ENCODE assay signal across 8 mouse cellular contexts in genomic region chr5:124350350-124350749, GRCm38 (mm10). TPM values are rescaled to one million over a fixed set of nuclear protein-coding genes. Genes with fewer than 3 reads are reported as not detected.
A peak's percentile ranks its signal among the peaks of the same experiment; 100 is the strongest.
DNase-seq lines count a peak whose midpoint lies in the region; ATAC-seq and TF ChIP-seq lines count a peak whose summit lies in the region.

No protein-coding gene starts in this region.

- H3K27me3 ChIP-seq in cerebellum, adult 2 months (ENCODE audit: control insufficient read depth, insufficient read depth, low read length): no peaks in the 10 kb centered on the region
- no peaks in the 10 kb centered on the region for H3K27me3 ChIP-seq in limb, embryonic 14.5 days (ENCODE audit: control insufficient read depth, insufficient read depth, low read length)
- H3K27me3 ChIP-seq in stomach, postnatal 0 days (ENCODE audit: control insufficient read depth, insufficient read depth, low read length): no peaks in the 10 kb centered on the region

- no peak for ATAC-seq in limb, embryonic 14.5 days (ENCODE audit: low FRiP score, low read depth)
- ATAC-seq in stomach, postnatal 0 days (ENCODE audit: low FRiP score, low TSS enrichment): no peak
- ATAC-seq in granulocyte monocyte progenitor cell, adult 5-6 weeks (replicated peaks; ENCODE audit: poor library complexity, severe bottlenecking): no peak

- H3K4me2 ChIP-seq in limb, embryonic 14.5 days (replicated peaks; ENCODE audit: low read depth, low read length, severe bottlenecking): peak overlapping the region; percentile 93; the same call in 1 of the 2 replicates
- H3K4me2 ChIP-seq in stomach, postnatal 0 days (replicated peaks; ENCODE audit: low read depth): no peak overlapping the region

- TF ChIP-seq CTCF in cerebellum, adult 2 months (IDR thresholded peaks at IDR 0.05; ENCODE audit: borderline replicate concordance, insufficient read depth, low read depth, low read length): no peak
- no peak for TF ChIP-seq CTCF in stomach, postnatal 0 days (IDR thresholded peaks at IDR 0.05; ENCODE audit: low read depth)

- H3K9me3 ChIP-seq in limb, embryonic 14.5 days (ENCODE audit: control insufficient read depth, low read length): no peaks in the 10 kb centered on the region
- no peaks in the 10 kb centered on the region for H3K9me3 ChIP-seq in stomach, postnatal 0 days (ENCODE audit: control insufficient read depth, low read length)

- peaks cover 33% of the 10 kb centered on the region for H3K36me3 ChIP-seq in limb, embryonic 14.5 days (ENCODE audit: control insufficient read depth, insufficient read depth, low read length)
- peaks cover 17% of the 10 kb centered on the region for H3K36me3 ChIP-seq in stomach, postnatal 0 days (ENCODE audit: control insufficient read depth, insufficient read depth, low read length)

- no peak for TF ChIP-seq EP300 in stomach, postnatal 0 days (optimal IDR thresholded peaks at IDR 0.05)

- peak in 1 of 2 experiments; percentile 26 for DNase-seq in cerebellum, adult 2 months
- DNase-seq in cerebellum, adult 18-20 months: no peak
- peak; percentile 16 for DNase-seq in retina, postnatal 1 day
- DNase-seq in retina, embryonic 14.5 days (ENCODE audit: low spot score): no peak
- no peak for DNase-seq in limb, embryonic 14.5 days (ENCODE audit: low spot score)
- DNase-seq in stomach, postnatal 0 days (ENCODE audit: low spot score): no peak
- no peak for DNase-seq in natural killer cell, adult 2 months (ENCODE audit: low spot score in 2 of 2)

- peak overlapping the region; percentile 86 for H3K27ac ChIP-seq in cerebellum, adult 2 months (ENCODE audit: insufficient read depth, low read length)
- H3K27ac ChIP-seq in limb, embryonic 14.5 days (replicated peaks; ENCODE audit: low read depth, low read length): peak overlapping the region; percentile 98; the same call in 1 of the 2 replicates
- H3K27ac ChIP-seq in stomach, postnatal 0 days (replicated peaks): peak overlapping the region; percentile 98

- peaks cover 20% of the 10 kb centered on the region for H3K4me1 ChIP-seq in cerebellum, adult 2 months (ENCODE audit: control insufficient read depth, insufficient read depth, low read length)
- H3K4me1 ChIP-seq in limb, embryonic 14.5 days (ENCODE audit: control insufficient read depth, insufficient read depth, low read length): peaks cover 18% of the 10 kb centered on the region
- H3K4me1 ChIP-seq in stomach, postnatal 0 days (replicated peaks; ENCODE audit: control insufficient read depth, insufficient read depth): peaks cover 10% of the 10 kb centered on the region

- H3K9ac ChIP-seq in limb, embryonic 14.5 days (ENCODE audit: low read depth, low read length, severe bottlenecking): no peak overlapping the region
- H3K9ac ChIP-seq in stomach, postnatal 0 days (ENCODE audit: low read length): no peak overlapping the region

- 77% methylated on average over 2 of the region's 2 CpGs for WGBS in cerebellum, adult 2 months
- 75% methylated on average over 2 of the region's 2 CpGs for WGBS in limb, embryonic 14.5 days
- WGBS in stomach, postnatal 0 days: 76% methylated on average over 2 of the region's 2 CpGs

- TF ChIP-seq POLR2A in cerebellum, adult 2 months (IDR thresholded peaks at IDR 0.05; ENCODE audit: borderline replicate concordance, insufficient read depth, low read length): no peak
- no peak for TF ChIP-seq POLR2A in limb, embryonic 14.5 days (IDR thresholded peaks at IDR 0.05; ENCODE audit: borderline replicate concordance, extremely low read depth, insufficient read depth, insufficient read length)

- H3K4me3 ChIP-seq in cerebellum, adult 2 months (replicated peaks; ENCODE audit: insufficient read depth, low read depth, low read length): no peak overlapping the region
- no peak overlapping the region for H3K4me3 ChIP-seq in limb, embryonic 14.5 days (replicated peaks; ENCODE audit: low read length)
- no peak overlapping the region for H3K4me3 ChIP-seq in stomach, postnatal 0 days (ENCODE audit: low read depth, low read length)

RNA-seq across cellular contexts. Expression of gene Cdk2ap1, which starts 12.5 kb away (rescaled TPM):
- 267 and 279 TPM in 2 replicates for polyA plus RNA-seq in cerebellum, adult 2 months (2012; rRNA removed)
- 379 and 405 TPM in 2 replicates for polyA plus RNA-seq in limb, embryonic 14.5 days (2012; rRNA removed)
- polyA plus RNA-seq in limb, embryonic 14.5 days (2014; fragmentation: Nextera tagmentation; extraction: Ambion mirVana): 122 and 234 TPM in 2 replicates
- polyA plus RNA-seq in stomach, postnatal 0 days (2015; fragmentation: Nextera tagmentation; extraction: Ambion mirVana): 57.6 and 81.6 TPM in 2 replicates
- total RNA-seq in granulocyte monocyte progenitor cell, adult 5-6 weeks (2014; fragmentation: Nextera tagmentation): 268 and 302 TPM in 2 replicates
- 157 and 185 TPM in 2 replicates for total RNA-seq in granulocyte monocyte progenitor cell, adult 5-6 weeks (2017)

RNA-seq across cellular contexts. Expression of gene 2810006K23Rik, which starts 22.5 kb away (rescaled TPM):
- polyA plus RNA-seq in cerebellum, adult 2 months (2012; rRNA removed): 10.5 and 12.0 TPM in 2 replicates
- polyA plus RNA-seq in limb, embryonic 14.5 days (2012; rRNA removed): 11.8 and 12.3 TPM in 2 replicates
- polyA plus RNA-seq in limb, embryonic 14.5 days (2014; fragmentation: Nextera tagmentation; extraction: Ambion mirVana): 9.7 and 10.4 TPM in 2 replicates
- polyA plus RNA-seq in stomach, postnatal 0 days (2015; fragmentation: Nextera tagmentation; extraction: Ambion mirVana): 6.4 and 6.9 TPM in 2 replicates
- total RNA-seq in granulocyte monocyte progenitor cell, adult 5-6 weeks (2014; fragmentation: Nextera tagmentation): 11.3 and 15.5 TPM in 2 replicates
- total RNA-seq in granulocyte monocyte progenitor cell, adult 5-6 weeks (2017): 16.8 and 21.7 TPM in 2 replicates

RNA-seq across cellular contexts. Expression of gene Mphosph9, which starts 22.6 kb away (rescaled TPM):
- 27.2 and 32.6 TPM in 2 replicates for polyA plus RNA-seq in cerebellum, adult 2 months (2012; rRNA removed)
- 10.2 and 11.0 TPM in 2 replicates for polyA plus RNA-seq in limb, embryonic 14.5 days (2012; rRNA removed)
- 9.5 and 12.2 TPM in 2 replicates for polyA plus RNA-seq in limb, embryonic 14.5 days (2014; fragmentation: Nextera tagmentation; extraction: Ambion mirVana)
- polyA plus RNA-seq in stomach, postnatal 0 days (2015; fragmentation: Nextera tagmentation; extraction: Ambion mirVana): 2.2 and 2.9 TPM in 2 replicates
- total RNA-seq in granulocyte monocyte progenitor cell, adult 5-6 weeks (2014; fragmentation: Nextera tagmentation): 15.9 and 20.8 TPM in 2 replicates
- 20.0 and 20.4 TPM in 2 replicates for total RNA-seq in granulocyte monocyte progenitor cell, adult 5-6 weeks (2017)
